ENCODE assay signal across 19 mouse cellular contexts in the genomic region with DNA sequence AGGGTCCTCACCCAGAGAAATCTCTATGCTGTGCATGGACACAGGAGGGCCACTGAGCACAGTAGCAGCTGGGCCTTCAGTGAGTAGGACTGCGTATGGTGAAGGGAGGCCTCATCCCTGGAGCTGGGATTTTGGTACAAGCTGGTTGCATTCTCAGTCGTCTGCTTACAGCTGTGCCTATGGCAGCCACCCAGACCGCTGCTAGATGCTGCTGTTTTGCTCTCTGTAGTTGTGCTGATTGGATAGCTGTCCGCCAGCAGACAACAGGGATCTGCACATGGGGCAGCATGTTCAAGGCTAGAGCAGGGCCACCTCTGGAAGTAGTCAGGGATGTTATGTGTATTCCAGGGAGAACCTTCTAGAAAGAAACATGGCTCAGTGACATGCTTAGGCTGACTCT. TPM values are rescaled to one million over a fixed set of nuclear protein-coding genes. Genes with fewer than 3 reads are reported as not detected.
DNase-seq lines count a peak whose midpoint lies in the region; ATAC-seq and TF ChIP-seq lines count a peak whose summit lies in the region.
"Had no signal": no experiment of that assay in that cellular context is flagged by ENCODE, and none has a peak within 500 bp of the region (broad histone marks: within the 10 kb centered on the region; RNA-seq: fewer than 3 reads in every experiment).

No protein-coding gene starts in this region.

- H3K9ac ChIP-seq in embryonic facial prominence, embryonic 14.5 days (ENCODE audit: low read depth, low read length) = no peak overlapping the region
- H3K9ac ChIP-seq in limb, embryonic 14.5 days (ENCODE audit: low read depth, low read length, severe bottlenecking) = no peak overlapping the region
- H3K9ac ChIP-seq in embryonic facial prominence, embryonic 15.5 days = no peak overlapping the region
- H3K9ac ChIP-seq in heart, embryonic 16.5 days (ENCODE audit: low read length) = peak overlapping the region; percentile 49; the same call in 1 of the 2 replicates
- H3K9ac ChIP-seq: forebrain, postnatal 0 days; hindbrain, embryonic 12.5 days; liver, embryonic 14.5 days had no signal

- H3K9me3 ChIP-seq in embryonic facial prominence, embryonic 14.5 days (ENCODE audit: control insufficient read depth, low read length) = no peaks in the 10 kb centered on the region
- H3K9me3 ChIP-seq in embryonic facial prominence, embryonic 10.5 days = peaks cover 3% of the 10 kb centered on the region; the same call in 1 of the 2 replicates
- H3K9me3 ChIP-seq in limb, embryonic 14.5 days (ENCODE audit: control insufficient read depth, low read length) = no peaks in the 10 kb centered on the region
- no peaks in the 10 kb centered on the region for H3K9me3 ChIP-seq in limb, embryonic 10.5 days (replicated peaks)
- H3K9me3 ChIP-seq in embryonic facial prominence, embryonic 15.5 days (replicated peaks) = no peaks in the 10 kb centered on the region
- H3K9me3 ChIP-seq in heart, embryonic 16.5 days (replicated peaks; ENCODE audit: control insufficient read depth, low read length) = peaks cover 5% of the 10 kb centered on the region; the same call in 1 of the 2 replicates
- H3K9me3 ChIP-seq: hindbrain, embryonic 12.5 days had no signal

- TF ChIP-seq POLR2A in limb, embryonic 14.5 days (IDR thresholded peaks at IDR 0.05; ENCODE audit: borderline replicate concordance, extremely low read depth, insufficient read depth, insufficient read length) = no peak

- WGBS in embryonic facial prominence, embryonic 14.5 days = 73% methylated on average over 4 of the region's 4 CpGs
- 83% methylated on average over 4 of the region's 4 CpGs for WGBS in embryonic facial prominence, embryonic 10.5 days
- 72% methylated on average over 4 of the region's 4 CpGs for WGBS in limb, embryonic 14.5 days
- 79% methylated on average over 4 of the region's 4 CpGs for WGBS in limb, embryonic 10.5 days
- 62% methylated on average over 4 of the region's 4 CpGs for WGBS in embryonic facial prominence, embryonic 15.5 days
- WGBS in heart, embryonic 16.5 days = 54% methylated on average over 4 of the region's 4 CpGs

- no peak for DNase-seq in embryonic facial prominence, embryonic 14.5 days (ENCODE audit: low spot score)
- no peak for DNase-seq in embryonic facial prominence, embryonic 10.5 days (ENCODE audit: low spot score)
- DNase-seq in limb, embryonic 14.5 days (ENCODE audit: low spot score) = peak; percentile 23
- DNase-seq in limb, embryonic 10.5 days (ENCODE audit: low spot score) = no peak
- no peak for DNase-seq in cerebellum, adult 8-10 months
- DNase-seq in yolk sac, embryonic 10.5 days (ENCODE audit: low spot score) = no peak
- DNase-seq: adrenal gland, postnatal 10 days; cerebellum, adult 2 months; forebrain, postnatal 0 days; gastrocnemius, postnatal 10 days; layer of hippocampus, postnatal 36 days; right cerebral cortex, postnatal 4 days; thymus, postnatal 25 days had no signal

- peak; percentile 65; the same call in 1 of the 2 replicates for ATAC-seq in embryonic facial prominence, embryonic 14.5 days (ENCODE audit: low read depth)
- peak; percentile 30; the same call in 1 of the 2 replicates for ATAC-seq in limb, embryonic 14.5 days (ENCODE audit: low FRiP score, low read depth)
- 0 out of 2 replicates have a peak, but pooled peaks have one; percentile 51 for ATAC-seq in embryonic facial prominence, embryonic 15.5 days (ENCODE audit: insufficient number of reproducible peaks, low FRiP score, low TSS enrichment, low read depth)
- ATAC-seq in heart, embryonic 16.5 days (replicated peaks; ENCODE audit: extremely low read depth, insufficient read depth, low FRiP score) = no peak
- ATAC-seq: forebrain, postnatal 0 days; midbrain, embryonic 16.5 days had no signal

- H3K27ac ChIP-seq in embryonic facial prominence, embryonic 14.5 days (replicated peaks; ENCODE audit: low read depth, low read length) = no peak overlapping the region
- no peak overlapping the region for H3K27ac ChIP-seq in embryonic facial prominence, embryonic 10.5 days (replicated peaks)
- H3K27ac ChIP-seq in limb, embryonic 14.5 days (replicated peaks; ENCODE audit: low read depth, low read length) = no peak overlapping the region
- no peak overlapping the region for H3K27ac ChIP-seq in limb, embryonic 10.5 days
- no peak overlapping the region for H3K27ac ChIP-seq in embryonic facial prominence, embryonic 15.5 days (replicated peaks)
- peak overlapping the region; percentile 70 for H3K27ac ChIP-seq in heart, embryonic 16.5 days (ENCODE audit: low read length)
- H3K27ac ChIP-seq: hindbrain, embryonic 12.5 days; liver, embryonic 14.5 days; macrophage had no signal

- H3K4me2 ChIP-seq in embryonic facial prominence, embryonic 14.5 days (ENCODE audit: low read depth, low read length) = no peak overlapping the region
- H3K4me2 ChIP-seq in limb, embryonic 14.5 days (replicated peaks; ENCODE audit: low read depth, low read length, severe bottlenecking) = no peak overlapping the region
- H3K4me2 ChIP-seq in embryonic facial prominence, embryonic 15.5 days (replicated peaks) = no peak overlapping the region
- no peak overlapping the region for H3K4me2 ChIP-seq in heart, embryonic 16.5 days (ENCODE audit: low read depth, low read length)
- H3K4me2 ChIP-seq: hindbrain, embryonic 12.5 days had no signal

- H3K27me3 ChIP-seq in embryonic facial prominence, embryonic 14.5 days (replicated peaks; ENCODE audit: control insufficient read depth, insufficient read depth, low read length) = no peaks in the 10 kb centered on the region
- no peaks in the 10 kb centered on the region for H3K27me3 ChIP-seq in embryonic facial prominence, embryonic 10.5 days (replicated peaks; ENCODE audit: low read depth, poor library complexity, severe bottlenecking)
- no peaks in the 10 kb centered on the region for H3K27me3 ChIP-seq in limb, embryonic 14.5 days (ENCODE audit: control insufficient read depth, insufficient read depth, low read length)
- no peaks in the 10 kb centered on the region for H3K27me3 ChIP-seq in limb, embryonic 10.5 days (ENCODE audit: low read depth, poor library complexity, severe bottlenecking)
- no peaks in the 10 kb centered on the region for H3K27me3 ChIP-seq in embryonic facial prominence, embryonic 15.5 days
- H3K27me3 ChIP-seq in heart, embryonic 16.5 days (ENCODE audit: control insufficient read depth, insufficient read depth, low read length) = no peaks in the 10 kb centered on the region
- H3K27me3 ChIP-seq: hindbrain, embryonic 12.5 days had no signal

- no peak overlapping the region for H3K4me3 ChIP-seq in embryonic facial prominence, embryonic 14.5 days (ENCODE audit: low read depth, low read length)
- H3K4me3 ChIP-seq in embryonic facial prominence, embryonic 10.5 days = no peak overlapping the region
- H3K4me3 ChIP-seq in limb, embryonic 14.5 days (replicated peaks; ENCODE audit: low read length) = no peak overlapping the region
- no peak overlapping the region for H3K4me3 ChIP-seq in limb, embryonic 10.5 days
- no peak overlapping the region for H3K4me3 ChIP-seq in embryonic facial prominence, embryonic 15.5 days (replicated peaks)
- H3K4me3 ChIP-seq in heart, embryonic 16.5 days (ENCODE audit: low read length) = no peak overlapping the region
- H3K4me3 ChIP-seq: hindbrain, embryonic 12.5 days had no signal

- 0 out of 2 replicates have a peak, but pooled peaks cover 3% of the 10 kb centered on the region for H3K36me3 ChIP-seq in embryonic facial prominence, embryonic 14.5 days (ENCODE audit: control insufficient read depth, insufficient read depth, low read length)
- H3K36me3 ChIP-seq in embryonic facial prominence, embryonic 10.5 days (replicated peaks) = no peaks in the 10 kb centered on the region
- H3K36me3 ChIP-seq in limb, embryonic 14.5 days (ENCODE audit: control insufficient read depth, insufficient read depth, low read length) = no peaks in the 10 kb centered on the region
- H3K36me3 ChIP-seq in limb, embryonic 10.5 days = no peaks in the 10 kb centered on the region
- no peaks in the 10 kb centered on the region for H3K36me3 ChIP-seq in embryonic facial prominence, embryonic 15.5 days
- H3K36me3 ChIP-seq in heart, embryonic 16.5 days (ENCODE audit: control insufficient read depth, insufficient read depth) = peaks cover 5% of the 10 kb centered on the region; the same call in 1 of the 2 replicates
- H3K36me3 ChIP-seq: hindbrain, embryonic 12.5 days had no signal

- H3K4me1 ChIP-seq in embryonic facial prominence, embryonic 14.5 days (ENCODE audit: control insufficient read depth, insufficient read depth, low read length) = no peaks in the 10 kb centered on the region
- peaks cover 10% of the 10 kb centered on the region for H3K4me1 ChIP-seq in embryonic facial prominence, embryonic 10.5 days
- no peaks in the 10 kb centered on the region for H3K4me1 ChIP-seq in limb, embryonic 14.5 days (ENCODE audit: control insufficient read depth, insufficient read depth, low read length)
- peaks cover 6% of the 10 kb centered on the region; the same call in 1 of the 2 replicates for H3K4me1 ChIP-seq in limb, embryonic 10.5 days
- H3K4me1 ChIP-seq in embryonic facial prominence, embryonic 15.5 days = peaks cover 4% of the 10 kb centered on the region; the same call in 1 of the 2 replicates
- peaks cover 41% of the 10 kb centered on the region for H3K4me1 ChIP-seq in heart, embryonic 16.5 days (ENCODE audit: control insufficient read depth, insufficient read depth, low read length)

RNA-seq across cellular contexts. Expression of gene Lrrfip1, which starts 33.0 kb away (rescaled TPM):
- 51.6 and 58.6 TPM in 2 replicates for polyA plus RNA-seq in embryonic facial prominence, embryonic 14.5 days (2014; fragmentation: Nextera tagmentation; extraction: Ambion mirVana)
- polyA plus RNA-seq in embryonic facial prominence, embryonic 10.5 days (2016; fragmentation: Nextera tagmentation; extraction: Ambion mirVana) = 22.5 and 25.7 TPM in 2 replicates
- 27.6 and 41.6 TPM in 2 replicates for polyA plus RNA-seq in limb, embryonic 14.5 days (2012; rRNA removed)
- 41.6 and 44.3 TPM in 2 replicates for polyA plus RNA-seq in limb, embryonic 14.5 days (2014; fragmentation: Nextera tagmentation; extraction: Ambion mirVana)
- 21.2 and 21.7 TPM in 2 replicates for polyA plus RNA-seq in limb, embryonic 10.5 days (2016; fragmentation: Nextera tagmentation; extraction: Ambion mirVana)
- polyA plus RNA-seq in embryonic facial prominence, embryonic 15.5 days (2015; fragmentation: Nextera tagmentation; extraction: Ambion mirVana) = 55.0 and 56.8 TPM in 2 replicates
- polyA plus RNA-seq in heart, embryonic 16.5 days (2015; fragmentation: Nextera tagmentation; extraction: Ambion mirVana) = 156 TPM in 2 replicates
